Mouse (Mus musculus) frontal cortex, postnatal 14 days (tissue): ENCODE data around the gene Tmprss5.

Experiments used
- DNase-seq, 2 experiments: peaks; one replicate each; pipeline ENCODE4 v3.0.0; 2022; ENCODE audit warnings: low spot score in 2 of 2

Gene Tmprss5

GRCm38 (mm10) chr9:49081107-49081506 is at the start of gene Tmprss5:
TSS of gene Tmprss5 (plus strand) at chr9:49081260.
- no peak for DNase-seq

GRCm38 (mm10) chr9:49034764-49035163 is 46.3 kb upstream of the Tmprss5 start:
- DNase-seq, result no peak

- DNase-seq, result no peak
Observed at GRCm38 (mm10) chr9:49050901-49051300, 30.2 kb upstream of the Tmprss5 start.

DNA sequence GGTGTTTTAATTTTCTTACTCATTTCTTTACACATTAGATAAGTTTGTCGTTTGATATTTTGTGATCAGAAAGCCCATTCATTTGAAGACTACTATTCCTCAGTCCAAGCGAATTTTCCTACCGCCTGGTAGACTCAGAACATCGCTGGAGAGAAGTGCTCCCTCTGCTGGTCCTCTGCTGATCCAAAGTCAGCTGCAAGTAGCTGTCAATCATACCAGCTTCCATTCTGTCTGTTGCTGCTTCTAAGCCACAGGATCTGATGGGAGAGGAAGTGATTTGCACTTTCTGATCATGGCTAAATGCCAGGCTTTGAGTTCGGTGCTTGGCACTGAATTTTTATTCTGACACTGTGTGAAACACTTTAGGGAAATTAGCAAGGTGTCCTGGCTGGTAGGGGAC is 29.7 kb upstream of the Tmprss5 start:
- DNase-seq, result peak in 1 of 2 experiments; percentile 44

DNA sequence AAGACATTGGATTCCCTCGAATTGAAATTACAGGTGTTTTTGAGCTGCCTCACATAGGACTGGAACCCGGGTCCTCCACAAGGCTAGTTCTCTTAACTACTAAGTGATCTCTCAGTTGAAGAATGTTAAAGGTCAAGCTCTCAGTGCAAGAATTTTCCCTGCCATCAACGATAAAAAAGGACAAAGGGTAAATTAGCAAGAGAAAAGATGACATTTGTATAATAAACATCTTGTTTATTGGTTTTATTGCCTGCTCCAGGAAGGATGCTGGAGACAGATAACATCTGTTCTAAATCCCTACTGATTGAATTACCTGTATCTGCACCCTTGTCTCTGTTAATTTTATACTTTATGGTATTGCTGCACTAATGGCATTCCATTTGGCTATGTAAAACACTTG is 27.0 kb upstream of the Tmprss5 start:
- DNase-seq, result no peak

- peak; percentile 87 to 91 for DNase-seq
Observed at GRCm38 (mm10) chr9:49055333-49056205, 25.5 kb upstream of the Tmprss5 start, which contains the start of gene Zw10. TSS of gene Zw10 (plus strand) at chr9:49055613.

DNA sequence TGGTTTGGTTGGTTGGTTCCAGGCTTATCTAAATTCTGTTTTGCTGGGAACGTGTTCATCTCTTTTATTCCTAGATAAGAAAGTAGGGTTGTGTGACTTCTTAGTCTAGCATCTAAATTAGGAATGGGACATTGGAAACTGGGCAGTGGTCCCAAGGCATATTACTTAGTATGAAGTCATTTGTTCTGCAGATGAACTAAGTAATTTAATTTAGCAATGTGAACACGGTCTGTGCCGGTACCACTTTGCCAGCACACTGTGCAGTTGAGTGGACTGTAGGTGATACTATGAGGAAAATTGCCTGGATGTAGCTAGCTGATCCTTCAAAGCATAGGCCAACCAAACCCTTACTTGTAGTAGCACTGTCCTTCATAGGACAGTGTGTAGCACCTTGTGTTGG is 4.2 kb upstream of the Tmprss5 start:
- no peak for DNase-seq

DNA sequence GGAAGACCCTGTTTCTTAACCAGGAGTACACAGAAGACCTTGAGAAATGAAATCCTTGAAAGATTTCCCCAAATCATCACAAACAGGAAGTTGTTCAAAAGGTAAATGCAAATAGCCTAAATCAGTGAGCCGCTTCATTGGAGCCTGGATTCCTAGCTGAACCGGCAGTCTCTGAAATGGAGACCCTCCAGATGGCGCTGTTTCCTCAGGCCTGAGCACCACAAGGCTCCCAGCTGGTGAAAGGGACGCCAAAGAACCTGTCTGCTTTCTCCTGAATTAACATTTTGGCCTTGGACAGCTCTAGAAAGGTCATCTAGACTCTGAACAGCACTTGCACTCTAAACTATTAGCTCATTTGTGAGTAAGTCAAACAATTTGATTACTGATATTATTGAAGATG is 501 bp downstream of the Tmprss5 start:
- DNase-seq, result peak; percentile 35 to 74

GRCm38 (mm10) chr9:49087317-49087716 is 6.3 kb downstream of the Tmprss5 start:
- DNase-seq, result no peak

DNA sequence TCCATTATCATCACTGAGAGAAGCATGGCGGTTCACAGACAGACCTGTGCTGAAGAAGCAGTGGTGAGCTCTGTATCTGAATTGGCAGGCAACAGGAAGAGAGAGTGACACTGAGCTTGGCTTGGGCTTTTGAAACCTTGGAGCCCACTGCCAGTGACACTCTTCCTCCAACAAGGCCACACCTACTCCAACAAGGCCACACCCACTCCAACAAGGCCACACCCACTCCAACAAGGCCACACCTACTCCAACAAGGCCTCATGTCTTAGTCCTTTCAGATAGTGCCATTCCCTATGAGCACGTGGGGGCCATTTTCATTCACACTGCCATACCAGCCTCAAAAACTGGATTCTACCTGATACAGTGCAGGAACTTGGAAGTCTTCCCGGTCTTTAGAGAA is 17.8 kb downstream of the Tmprss5 start:
- no peak for DNase-seq

- DNase-seq, result no peak
Observed at GRCm38 (mm10) chr9:49102328-49102727, 21.3 kb downstream of the Tmprss5 start.

DNA sequence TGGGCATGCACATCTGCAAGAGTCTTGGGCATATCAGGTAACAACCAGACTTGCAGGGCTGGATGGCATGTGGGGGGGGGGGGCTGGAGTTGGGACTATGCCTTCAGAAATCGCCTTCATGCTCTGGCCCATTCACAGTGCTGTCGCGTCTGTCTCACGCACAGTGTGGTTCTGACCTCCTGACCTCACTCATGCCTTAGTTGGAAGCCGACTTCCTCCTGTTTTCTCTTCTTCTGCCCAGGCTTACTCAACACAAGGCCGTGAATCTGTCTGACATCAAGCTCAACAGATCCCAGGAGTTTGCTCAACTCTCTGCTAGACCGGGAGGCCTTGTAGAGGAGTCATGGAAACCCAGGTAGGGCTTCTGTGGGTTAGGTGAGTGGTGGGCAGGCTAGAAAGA is 28.0 kb downstream of the Tmprss5 start:
- no peak for DNase-seq

GRCm38 (mm10) chr9:49110476-49111220 is 29.6 kb downstream of the Tmprss5 start:
- DNase-seq, result no peak

GRCm38 (mm10) chr9:49111296-49111695 is 30.2 kb downstream of the Tmprss5 start:
- DNase-seq, result no peak

DNA sequence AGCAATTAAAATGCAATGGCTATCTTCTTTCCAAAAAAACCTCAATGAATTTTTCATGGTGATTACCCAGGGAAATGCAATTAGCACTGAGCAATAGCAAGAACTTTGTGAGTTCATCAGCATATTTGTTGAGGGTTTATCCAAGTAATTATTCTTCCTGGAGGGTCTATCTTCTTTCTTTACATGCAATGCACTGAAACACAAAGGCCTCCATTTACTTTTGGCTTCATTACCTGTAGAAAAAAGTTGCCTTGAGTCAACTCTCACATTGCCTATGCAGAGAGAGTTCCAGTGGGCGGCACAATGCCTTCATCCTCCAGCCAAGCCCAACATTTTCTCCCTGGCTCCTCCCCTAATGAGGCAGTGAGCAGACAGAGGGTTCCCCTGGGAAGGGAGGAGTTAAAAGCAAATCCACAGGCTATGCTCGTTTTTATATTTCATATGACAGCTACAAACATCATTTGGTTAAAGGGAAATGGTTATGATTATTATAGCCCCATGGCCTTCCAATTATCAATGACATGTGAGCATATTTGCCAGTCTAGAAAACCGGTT is 37.3 kb downstream of the Tmprss5 start:
- DNase-seq, result no peak

DNA sequence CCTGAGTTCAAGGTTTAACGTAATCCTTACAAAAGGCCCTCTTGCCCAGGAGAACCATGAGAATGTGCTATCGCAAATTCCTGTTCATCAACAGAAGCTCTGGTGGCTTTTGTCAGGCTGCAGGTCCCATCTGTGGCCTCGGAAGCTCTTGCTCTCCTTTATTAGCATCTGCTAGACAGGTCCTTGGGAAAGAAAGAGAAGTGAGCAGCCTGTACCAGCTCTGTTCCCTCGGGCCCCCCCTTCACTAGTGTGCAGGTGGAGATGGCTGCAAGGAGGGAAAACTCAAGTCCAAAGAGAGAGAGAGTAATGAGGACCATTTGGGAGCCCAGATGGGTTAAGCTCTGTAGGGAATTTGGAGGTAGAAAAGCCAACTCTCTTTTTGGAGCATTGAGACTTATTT is 38.7 kb downstream of the Tmprss5 start:
- no peak for DNase-seq

GRCm38 (mm10) chr9:49125706-49126105 is 44.6 kb downstream of the Tmprss5 start:
- DNase-seq, result no peak

DNA sequence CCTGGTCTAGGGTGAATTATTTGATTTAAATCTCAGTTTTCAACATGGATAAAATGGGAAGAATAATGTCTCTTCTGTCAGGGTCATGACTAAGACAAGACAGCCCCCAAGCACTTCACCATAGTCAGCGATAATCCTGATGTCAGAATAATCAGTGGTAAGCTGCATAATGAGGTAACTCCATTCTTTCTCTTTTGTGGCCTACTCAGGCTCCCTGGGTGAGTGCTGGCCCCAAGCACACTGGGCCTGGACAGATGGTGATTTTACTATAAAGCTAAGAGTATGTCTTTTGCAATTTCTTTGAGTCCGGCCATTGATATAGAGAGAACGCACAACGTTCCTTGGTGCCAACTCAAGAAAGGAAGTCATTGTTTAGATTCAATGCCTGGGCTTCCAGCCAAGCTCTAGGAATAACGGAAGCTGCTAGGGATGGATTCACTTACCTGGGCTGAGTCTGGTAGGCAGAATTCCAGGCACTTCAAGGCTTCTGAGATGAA is 49.5 kb downstream of the Tmprss5 start:
- no peak for DNase-seq

DNA sequence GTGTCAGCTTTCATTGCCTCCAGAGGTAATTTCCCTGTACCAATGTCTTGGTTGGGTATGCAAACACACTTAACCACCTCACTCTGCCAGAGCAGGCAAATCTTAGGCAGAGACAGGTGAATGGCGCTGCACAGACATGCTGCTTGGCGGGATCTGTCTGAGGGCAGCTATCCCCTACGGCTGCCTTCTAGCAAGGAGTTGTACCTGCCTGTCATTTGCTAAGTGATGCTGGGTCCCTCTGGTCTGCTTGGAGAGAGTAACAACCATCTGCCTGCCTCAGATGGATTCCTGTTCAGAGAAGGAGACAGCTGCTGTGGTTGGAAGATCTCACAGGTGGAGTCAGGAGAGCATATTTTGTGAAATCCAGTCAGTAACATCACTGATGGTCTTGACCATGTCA is 62.8 kb downstream of the Tmprss5 start:
- DNase-seq, result no peak

DNA sequence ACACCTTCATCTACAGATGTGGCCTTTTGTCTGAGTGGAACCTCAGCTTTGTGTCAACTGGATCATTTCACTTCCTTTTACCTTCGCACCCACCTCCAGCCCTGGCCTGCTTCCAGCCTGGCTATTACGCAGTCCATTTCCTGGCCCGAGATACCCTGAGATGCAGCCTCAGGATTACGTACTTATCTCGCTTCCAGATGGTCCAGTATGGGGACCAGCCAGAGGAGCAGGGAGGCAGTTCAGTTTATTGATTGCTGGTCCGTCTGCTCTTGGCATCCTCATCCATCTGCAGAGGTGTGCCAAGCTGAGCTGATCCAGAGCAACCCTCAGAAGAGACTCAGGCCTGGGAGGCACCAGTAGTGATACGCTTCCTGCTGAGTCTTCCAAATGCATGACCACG is 64.7 kb downstream of the Tmprss5 start:
- no peak for DNase-seq

- DNase-seq, result no peak
Observed at GRCm38 (mm10) chr9:49147031-49147430, 66.0 kb downstream of the Tmprss5 start.
